Mouse (Mus musculus): ENCODE results near the gene Enox1. TPM values are rescaled to one million over a fixed set of nuclear protein-coding genes. Genes with fewer than 3 reads are reported as not detected.
"Not testable (repeated sequence)": the region's sequence is repeated elsewhere in the genome, so short reads cannot be mapped to it uniquely, and the experiment has no call there.

Enox1 gene
- polyA plus RNA-seq, 1 experiment: 0.32 TPM

GRCm38 (mm10) chr14:77539563-77539962 lies 383.0 kb downstream of the Enox1 start:
- DNase-seq (ENCODE audit: low read depth, low spot score): not testable (repeated sequence)
- 72% methylated on average over 21 of the region's 21 CpGs for WGBS

DNA sequence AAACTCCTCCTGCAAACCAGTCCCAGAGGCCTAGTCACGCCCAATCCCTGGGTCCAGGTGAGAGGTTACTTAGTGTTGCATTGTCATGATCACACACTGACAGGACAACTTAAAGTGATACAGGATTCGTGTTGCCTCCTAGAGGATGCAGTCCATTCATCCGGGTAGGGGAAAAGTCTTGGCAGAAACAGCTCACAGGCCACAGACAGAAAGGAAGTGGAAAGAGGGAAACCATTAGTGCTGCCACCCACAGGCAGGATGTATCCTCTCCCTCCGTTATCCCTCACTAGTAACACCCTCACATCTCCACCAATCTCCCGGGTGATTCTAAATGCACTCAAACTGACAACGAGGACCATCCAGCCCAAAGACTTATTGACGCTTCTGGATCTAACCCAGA lies 385.4 kb downstream of the Enox1 start:
- DNase-seq (ENCODE audit: low read depth, low spot score): no peak
- WGBS: 65% methylated on average over 7 of the region's 7 CpGs

DNA sequence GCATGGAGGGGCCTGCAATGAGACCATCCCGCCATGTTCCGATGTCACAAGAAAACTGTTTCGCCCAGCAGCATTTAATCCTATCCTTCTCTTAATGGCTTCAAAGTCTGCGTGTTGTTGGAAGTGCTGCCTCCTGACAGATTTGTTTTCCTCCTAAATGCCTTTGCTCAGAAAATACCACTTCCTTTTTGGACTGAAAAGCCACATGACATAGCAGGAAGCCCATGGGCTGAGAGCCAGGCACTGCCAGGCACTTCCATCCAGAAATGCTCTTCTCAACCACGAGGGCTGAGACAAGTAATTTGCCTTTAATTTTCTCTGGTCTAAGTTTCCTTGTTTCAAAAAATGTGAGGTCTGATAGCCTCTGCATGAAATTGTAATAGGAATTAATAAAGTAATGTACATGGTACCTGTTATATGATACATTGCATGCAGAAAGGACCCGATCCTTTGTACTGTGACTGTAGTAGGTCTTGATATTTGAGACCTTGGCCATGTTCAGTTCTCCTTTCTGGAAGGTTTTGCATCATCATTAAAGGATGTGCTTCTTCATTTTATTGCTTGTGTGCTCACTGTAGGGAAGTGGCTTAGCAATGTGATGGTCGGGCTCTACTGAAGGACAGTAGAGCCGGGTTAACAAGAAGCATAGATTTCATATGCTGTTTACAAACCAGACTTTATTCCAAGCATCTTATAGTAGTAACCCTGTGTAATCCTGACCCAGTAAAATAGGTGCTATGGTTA lies 390.1 kb downstream of the Enox1 start:
- WGBS: 78% methylated on average over 8 of the region's 8 CpGs
- DNase-seq (ENCODE audit: low read depth, low spot score): no peak

DNA sequence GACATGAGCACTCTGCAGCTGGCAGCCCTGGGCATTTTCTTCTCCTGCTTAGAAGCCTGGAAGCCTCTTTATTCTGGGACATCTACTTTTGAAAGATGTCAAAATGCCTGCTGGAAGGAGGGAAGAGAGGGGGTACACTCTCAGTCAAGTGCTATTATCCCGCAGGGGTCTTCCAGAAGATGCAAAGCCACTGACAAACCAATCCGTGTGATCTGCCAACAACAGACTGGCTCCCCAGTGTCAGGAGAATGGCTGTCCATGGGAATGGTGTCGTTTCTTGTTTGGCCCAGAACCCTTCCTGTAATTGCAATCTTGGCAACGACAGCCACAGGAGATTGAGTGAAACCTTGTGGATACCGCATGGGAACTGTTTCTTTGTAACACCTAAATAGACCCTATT lies 390.8 kb downstream of the Enox1 start:
- WGBS: 81% methylated on average over 5 of the region's 5 CpGs

GRCm38 (mm10) chr14:77548963-77549362 lies 392.4 kb downstream of the Enox1 start:
- WGBS: 84% methylated on average over 5 of the region's 5 CpGs
- no peak for DNase-seq (ENCODE audit: low read depth, low spot score)

More for the DNA sequence above, 390.8 kb downstream of the Enox1 start:
- DNase-seq (ENCODE audit: low read depth, low spot score): no peak

GRCm38 (mm10) chr14:77557446-77558070 lies 401.0 kb downstream of the Enox1 start:
- no peak for DNase-seq (ENCODE audit: low read depth, low spot score)
- WGBS: 60% methylated on average over 7 of the region's 7 CpGs

GRCm38 (mm10) chr14:77558910-77559309 lies 402.3 kb downstream of the Enox1 start:
- WGBS: 91% methylated on average over 3 of the region's 3 CpGs
- DNase-seq (ENCODE audit: low read depth, low spot score): no peak

DNA sequence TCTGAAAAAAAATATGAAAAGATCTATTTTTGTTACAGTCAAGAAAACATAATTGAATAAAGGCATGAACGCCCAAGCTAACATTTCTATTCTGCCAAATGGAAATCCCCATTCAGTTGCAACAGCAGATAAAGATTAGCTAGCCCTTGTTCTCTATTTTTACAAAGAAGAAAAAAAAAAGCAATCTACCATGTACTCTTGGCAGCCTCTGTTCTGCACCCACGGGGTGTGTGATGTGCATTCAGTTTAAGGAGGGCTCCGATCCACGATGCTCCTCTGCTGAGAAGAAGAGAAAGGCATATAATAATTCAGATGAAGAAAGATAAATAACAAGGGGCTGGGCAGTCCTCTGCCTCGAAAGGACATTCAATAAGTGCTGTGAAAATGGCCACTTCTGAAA lies 403.2 kb downstream of the Enox1 start:
- 73% methylated on average over 5 of the region's 5 CpGs for WGBS
- no peak for DNase-seq (ENCODE audit: low read depth, low spot score)

DNA sequence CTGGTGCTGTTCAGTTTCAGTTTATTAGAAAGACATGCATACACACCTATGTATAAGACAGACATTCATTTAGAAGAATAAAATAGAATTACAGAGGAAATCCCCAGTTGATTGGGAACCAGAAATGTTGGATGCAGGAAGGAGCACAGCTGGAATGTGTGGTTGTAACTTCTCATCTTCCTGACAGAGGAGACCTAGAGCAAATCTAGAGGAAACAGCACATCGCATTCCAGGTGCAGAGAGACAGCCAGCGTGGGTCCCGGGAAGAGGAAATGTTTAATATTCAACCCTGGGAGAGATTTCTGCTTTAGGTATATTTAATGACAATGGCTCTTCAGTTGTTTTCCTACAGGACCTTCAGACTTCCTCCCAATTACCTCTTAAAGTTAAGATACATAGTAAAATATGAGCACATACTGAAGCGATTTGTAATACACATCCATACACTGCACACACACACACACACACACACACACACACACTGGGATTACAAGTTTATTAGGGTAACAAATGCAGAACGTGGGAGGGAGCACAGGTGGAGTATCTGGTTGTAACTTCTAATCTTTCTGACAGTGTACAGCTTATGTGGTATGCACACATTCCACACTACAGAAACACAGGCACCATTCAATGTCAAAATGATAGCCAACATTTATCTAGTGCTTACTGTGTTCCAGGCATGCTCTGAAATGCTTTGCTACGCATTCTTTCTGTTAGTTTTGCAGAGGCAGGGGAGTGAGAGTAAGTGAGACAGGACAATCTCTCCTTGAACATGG lies 405.4 kb downstream of the Enox1 start:
- DNase-seq (ENCODE audit: low read depth, low spot score): no peak

DNA sequence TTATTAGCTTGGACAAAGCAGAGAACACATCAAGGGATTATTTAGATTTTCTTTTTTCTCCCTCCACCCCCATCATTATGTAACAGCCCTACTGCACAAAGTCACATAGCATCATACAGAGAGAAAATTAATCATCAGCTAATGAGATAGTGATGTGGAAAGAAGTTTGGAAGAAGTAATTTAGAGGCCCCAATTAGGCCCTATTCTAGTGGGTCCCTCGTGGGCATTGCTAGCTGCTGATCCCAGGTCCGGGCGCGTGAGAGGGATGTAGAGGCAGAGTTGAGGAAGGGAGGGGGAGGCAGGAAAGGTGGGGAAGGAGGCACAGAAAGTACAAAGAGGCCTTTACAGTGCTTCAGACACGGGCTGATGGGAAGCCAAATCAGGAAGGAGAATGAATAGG lies 407.4 kb downstream of the Enox1 start:
- DNase-seq (ENCODE audit: low read depth, low spot score): no peak
- WGBS: 83% methylated on average over 5 of the region's 5 CpGs

More for the DNA sequence above, 405.4 kb downstream of the Enox1 start:
- WGBS: 40% methylated on average over 6 of the region's 6 CpGs

DNA sequence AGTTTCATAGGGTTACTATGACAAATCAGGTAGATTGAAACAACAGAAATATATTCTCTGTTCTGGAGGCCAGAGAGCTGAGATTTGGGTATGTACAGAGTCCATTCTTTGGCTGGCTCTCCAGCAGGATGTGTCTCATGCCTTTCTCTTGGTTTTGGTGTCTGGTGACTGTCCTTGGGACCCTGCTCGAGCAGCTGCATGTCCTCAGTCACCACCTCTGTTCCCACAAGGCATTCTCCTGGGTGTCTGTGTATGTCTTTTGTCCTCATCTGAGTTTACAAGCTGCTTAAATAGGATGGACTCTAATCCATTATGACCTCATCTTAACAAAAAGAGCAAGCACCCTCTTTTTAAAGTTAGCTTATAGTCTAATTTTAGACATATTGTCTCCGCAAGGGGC lies 410.6 kb downstream of the Enox1 start:
- whole genome bisulfite sequencing: 79% methylated on average over 2 of the region's 2 CpGs
- DNase-seq (ENCODE audit: low read depth, low spot score): no peak

GRCm38 (mm10) chr14:77574436-77574835 lies 417.9 kb downstream of the Enox1 start:
- 39% methylated on average over 3 of the region's 3 CpGs for WGBS
- no peak for DNase-seq (ENCODE audit: low read depth, low spot score)

GRCm38 (mm10) chr14:77576411-77576810 lies 419.8 kb downstream of the Enox1 start:
- DNase-seq (ENCODE audit: low read depth, low spot score): no peak
- 57% methylated on average over 5 of the region's 5 CpGs for WGBS

DNA sequence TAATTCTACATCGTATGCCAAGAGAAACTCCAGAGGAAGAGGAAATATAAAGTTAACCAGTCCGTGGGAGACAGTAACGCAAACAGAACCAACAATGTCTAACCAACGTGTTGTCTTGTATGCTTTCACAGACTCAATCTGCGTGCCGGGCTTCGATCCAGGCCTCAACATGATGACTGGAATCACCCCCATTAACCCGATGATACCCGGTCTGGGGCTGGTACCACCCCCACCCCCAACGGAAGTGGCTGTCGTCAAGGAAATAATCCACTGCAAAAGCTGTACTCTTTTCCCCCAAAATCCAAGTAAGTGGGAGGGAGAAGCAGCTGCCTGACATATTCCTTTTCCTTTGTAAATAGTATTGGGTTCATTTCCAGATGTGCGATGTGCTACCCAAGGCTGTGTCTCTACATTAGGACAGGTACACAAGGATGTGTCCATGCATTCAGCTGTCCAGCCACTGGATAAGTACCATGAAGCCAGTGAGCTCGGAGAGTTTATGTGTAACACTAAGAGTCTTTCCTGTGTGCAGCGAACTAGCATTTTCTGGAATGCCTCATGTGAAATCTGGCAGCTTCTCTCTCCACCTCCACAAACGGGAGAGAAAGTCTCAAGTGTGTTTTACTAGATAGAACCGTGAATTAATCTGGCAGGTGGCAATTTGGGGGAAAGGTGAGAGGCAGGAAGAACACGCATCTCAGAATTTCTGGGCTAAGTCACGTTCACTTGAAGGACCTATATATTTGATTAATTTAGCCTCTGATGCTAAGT lies 421.1 kb downstream of the Enox1 start:
- DNase-seq (ENCODE audit: low read depth, low spot score): no peak
- WGBS: 65% methylated on average over 18 of the region's 18 CpGs

GRCm38 (mm10) chr14:77578355-77578754 lies 421.8 kb downstream of the Enox1 start:
- no peak for DNase-seq (ENCODE audit: low read depth, low spot score)
- WGBS: 78% methylated on average over 7 of the region's 7 CpGs

DNA sequence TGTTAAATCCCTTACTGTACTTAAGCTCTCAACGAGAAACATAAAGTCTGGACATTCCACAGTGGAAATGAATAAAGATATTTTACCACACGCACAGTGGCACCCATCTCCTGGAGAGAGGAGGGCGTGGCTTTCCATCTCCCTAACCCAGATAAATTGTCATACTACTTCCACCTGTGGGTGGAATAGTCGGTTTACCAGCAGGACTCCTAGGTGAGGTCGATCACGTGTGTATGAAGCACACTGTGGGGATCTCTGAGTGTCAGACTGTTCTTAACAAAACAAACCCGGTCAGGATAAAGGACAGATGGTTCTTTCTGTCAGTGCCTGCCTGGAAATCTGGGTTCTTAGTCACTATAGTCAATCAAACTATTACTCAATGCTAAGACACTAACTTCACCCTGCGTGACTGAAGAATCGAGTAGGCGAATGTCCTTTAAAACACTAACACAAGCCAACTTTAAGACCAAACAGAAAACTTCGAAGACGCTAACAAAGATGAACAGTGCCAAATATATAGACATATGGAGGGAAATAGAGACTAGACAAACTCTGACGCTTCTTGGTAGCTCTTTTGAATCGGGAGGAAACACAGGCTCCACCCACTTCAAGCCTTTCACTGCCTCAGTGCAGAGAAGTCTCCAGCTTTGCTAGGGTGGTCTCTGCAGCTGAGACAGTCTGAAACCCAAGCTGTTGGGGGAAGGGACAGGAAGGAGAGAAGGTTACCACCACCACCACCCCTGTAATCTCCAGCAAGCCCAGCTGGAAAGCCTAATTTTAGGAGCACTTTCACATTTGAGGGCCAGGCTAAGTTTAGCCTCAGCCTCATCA lies 423.8 kb downstream of the Enox1 start:
- DNase-seq (ENCODE audit: low read depth, low spot score): no peak
- 47% methylated on average over 14 of the region's 14 CpGs for WGBS

DNA sequence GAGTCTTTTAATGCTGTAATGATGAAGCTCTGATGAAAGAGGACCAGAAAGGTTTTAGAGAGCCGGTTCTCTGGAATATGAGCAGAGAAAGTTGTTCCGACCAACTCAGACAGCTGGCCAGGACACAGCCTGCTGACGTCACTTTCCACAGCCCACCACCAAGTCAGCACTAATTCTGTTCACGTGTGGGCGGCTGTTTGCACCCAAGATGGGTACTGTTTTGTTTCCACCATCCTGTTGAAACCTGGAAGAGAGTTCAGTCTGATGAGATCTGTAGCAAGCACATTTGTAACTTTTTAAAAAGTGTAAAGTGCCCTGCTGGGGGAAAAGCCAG lies 424.3 kb downstream of the Enox1 start:
- DNase-seq (ENCODE audit: low read depth, low spot score): no peak
- WGBS: 65% methylated on average over 5 of the region's 5 CpGs

- 81% methylated on average over 6 of the region's 6 CpGs for WGBS
- DNase-seq (ENCODE audit: low read depth, low spot score): no peak
Measured at GRCm38 (mm10) chr14:77581616-77582015, 425.1 kb downstream of the Enox1 start.

- 75% methylated on average over 5 of the region's 5 CpGs for WGBS
Measured at GRCm38 (mm10) chr14:77584426-77584825, 427.9 kb downstream of the Enox1 start.

More at GRCm38 (mm10) chr14:77584426-77584825, 427.9 kb downstream of the Enox1 start:
- DNase-seq (ENCODE audit: low read depth, low spot score): no peak
